Mouse (Mus musculus) stomach, embryonic 16.5 days (tissue): ENCODE results near the gene Olfr1387. TPM values are rescaled to one million over a fixed set of nuclear protein-coding genes. Genes with fewer than 3 reads are reported as not detected.
"Not testable (repeated sequence)": the region's sequence is repeated elsewhere in the genome, so short reads cannot be mapped to it uniquely, and the experiment has no call there.

Experiments
- ATAC-seq: fragments of 200-750 bp; cut with Nextera tagmentation; 2 replicates; pipeline ENCODE4 v1.8.0; 2017; ENCODE audit warnings: moderate number of reproducible peaks, moderate TSS enrichment; ENCODE audit not compliant: insufficient read depth, low FRiP score
- H3K27ac ChIP-seq: fragments of 300-500 bp; sonication (generic); 2 replicates; pipeline ENCODE4 v1.5.1; 2014; ENCODE audit warnings: low read length
- H3K27me3 ChIP-seq: fragments of 300-500 bp; sonication (generic); 2 replicates; pipeline ENCODE4 v1.6.1; 2014; ENCODE audit warnings: low read length, control low read depth, mixed read lengths; ENCODE audit not compliant: control insufficient read depth, insufficient read depth
- H3K36me3 ChIP-seq: fragments of 300-500 bp; sonication (generic); 2 replicates; pipeline ENCODE4 v1.6.1; 2014; ENCODE audit warnings: low read length; ENCODE audit not compliant: control insufficient read depth, insufficient read depth
- H3K4me1 ChIP-seq: fragments of 300-500 bp; sonication (generic); 2 replicates; pipeline ENCODE4 v1.6.1; 2014; ENCODE audit warnings: low read length, control low read depth, mixed read lengths; ENCODE audit not compliant: control insufficient read depth, insufficient read depth
- H3K4me2 ChIP-seq: fragments of 300-500 bp; sonication (generic); 2 replicates; pipeline ENCODE4 v1.6.1; 2014; ENCODE audit warnings: low read depth, low read length, mixed read lengths
- H3K4me3 ChIP-seq: fragments of 300-500 bp; sonication (generic); replicated peaks from 2 replicates; pipeline ENCODE4 v1.5.1; 2014; ENCODE audit warnings: mild to moderate bottlenecking, low read length
- H3K9ac ChIP-seq: fragments of 300-500 bp; sonication (generic); 2 replicates; pipeline ENCODE4 v1.6.1; 2014; ENCODE audit warnings: low read length
- H3K9me3 ChIP-seq: fragments of 300-500 bp; sonication (generic); replicated peaks from 2 replicates; pipeline ENCODE4 v1.6.1; 2016; ENCODE audit warnings: low read length, control low read depth; ENCODE audit not compliant: control insufficient read depth
- WGBS: fragments of 180-500 bp; shearing (Covaris S2); extraction: QIAGEN DNeasy Blood & Tissue Kit; methylation state at CpG from one replicate; pipeline ENCODE4 v1.1.7; 2014; 5-methylcytosine and 5-hydroxymethylcytosine counted together
- polyA plus RNA-seq: library from polyadenylated mRNA; unstranded; fragments of >200 nt; fragmentation: Nextera tagmentation; extraction: Ambion mirVana; gene quantifications from 2 replicates; pipeline ENCODE4 v1.2.1, GENCODE M21; 2015

The Olfr1387 gene
- not detected in 2 replicates for polyA plus RNA-seq

DNA sequence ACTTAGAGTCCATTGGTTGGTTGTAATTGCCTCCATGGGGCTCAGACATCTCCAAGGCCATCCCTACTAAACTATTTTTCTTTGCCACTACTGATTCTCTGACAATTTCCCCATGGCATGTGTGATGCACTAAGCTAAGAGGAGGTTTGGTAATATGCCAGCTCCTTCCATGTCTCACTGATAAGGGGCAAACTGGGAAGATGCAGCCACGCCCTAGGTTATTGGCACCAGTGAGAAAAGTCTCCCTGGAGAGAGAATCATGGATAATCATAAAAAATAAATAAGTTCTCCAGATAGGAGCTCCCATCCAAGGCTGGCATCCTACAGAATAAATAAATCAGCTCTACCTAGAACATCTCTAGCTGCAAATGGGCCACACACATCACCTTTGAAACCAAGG lies at the start of gene Olfr1387:
Gene Olfr1387, plus strand, starts transcription at position 301 of the 400 bp plus-strand sequence.
- ATAC-seq: no peak
- 96% methylated on average over 1 of the region's 1 CpGs for WGBS

DNA sequence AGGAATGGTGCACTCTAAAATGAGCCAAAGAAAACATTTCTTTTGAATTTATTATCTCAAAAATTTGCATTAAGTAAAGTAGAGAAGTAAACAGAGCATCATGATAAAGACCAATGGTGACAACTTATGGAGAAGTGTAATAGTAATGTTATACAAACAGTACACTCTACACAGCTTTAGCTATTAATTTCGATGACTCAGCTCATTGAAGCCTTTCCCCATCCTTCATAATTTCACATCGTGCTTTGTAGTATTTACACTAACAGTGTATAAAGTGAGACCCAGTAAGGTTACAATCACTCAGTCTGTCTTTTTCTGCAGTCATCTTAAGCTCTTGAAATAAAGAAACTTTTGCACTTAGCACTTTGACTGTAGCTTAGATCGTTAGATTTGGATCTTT lies 48.4 kb upstream of the Olfr1387 start:
- Histone ChIP-seq H3K27ac (no peak overlapping the region), H3K9ac (no peak overlapping the region), H3K36me3 (no peaks in the 10 kb centered on the region), H3K4me3 (no peak overlapping the region), H3K4me1 (no peaks in the 10 kb centered on the region), H3K4me2 (no peak overlapping the region), H3K9me3 (no peaks in the 10 kb centered on the region), H3K27me3 (no peaks in the 10 kb centered on the region)
- 65% methylated on average over 3 of the region's 3 CpGs for WGBS
- ATAC-seq: no peak

More for the DNA sequence above, at the start of gene Olfr1387:
- Histone ChIP-seq H3K36me3 (no peaks in the 10 kb centered on the region), H3K27ac (no peak within 1 kb of the TSS), H3K27me3 (no peaks in the 10 kb centered on the region), H3K4me1 (no peaks in the 10 kb centered on the region), H3K9me3 (no peaks in the 10 kb centered on the region), H3K9ac (no peak within 1 kb of the TSS), H3K4me3 (no peak within 1 kb of the TSS), H3K4me2 (no peak within 1 kb of the TSS)

DNA sequence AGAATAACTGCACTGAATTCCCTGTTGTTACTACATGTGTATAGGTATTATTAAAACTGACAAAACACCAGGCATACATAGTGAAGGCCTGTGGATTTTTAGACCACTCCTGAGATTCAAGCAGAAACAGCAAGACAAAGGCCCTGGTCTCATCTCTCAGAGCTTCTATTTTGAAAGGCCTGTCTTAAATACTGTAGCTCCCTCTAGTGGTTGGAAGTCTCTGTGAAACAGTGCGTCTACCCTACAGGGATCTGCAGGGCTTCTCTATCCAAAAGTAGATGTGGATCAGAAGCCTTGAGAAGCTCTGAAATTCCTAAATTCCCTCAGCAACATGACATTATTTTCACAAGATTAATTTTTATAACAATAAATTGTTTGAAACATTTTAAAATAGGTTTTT lies 44.6 kb upstream of the Olfr1387 start:
- 28% methylated on average over 1 of the region's 1 CpGs for WGBS

DNA sequence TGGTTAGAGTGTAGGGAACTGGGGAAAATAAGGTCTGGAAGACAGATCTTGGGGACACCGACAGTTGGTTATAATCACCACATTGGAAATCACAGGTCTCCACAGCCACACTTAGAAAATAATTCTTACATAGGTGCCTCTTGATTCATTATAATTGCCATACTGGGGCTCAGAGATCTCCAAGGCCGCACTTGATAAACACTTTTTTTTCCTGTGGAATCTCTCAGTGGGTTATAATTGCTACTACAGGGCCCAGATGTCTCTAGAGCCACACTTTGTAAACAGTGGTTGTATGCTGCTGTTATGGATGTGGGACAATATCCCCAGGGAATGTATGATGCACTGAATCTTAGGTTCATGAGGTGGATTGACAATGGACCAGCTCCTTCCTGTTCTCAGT lies 32.4 kb upstream of the Olfr1387 start, which contains the start of gene Olfr1389:
Gene Olfr1389, plus strand, starts transcription at position 301 of the 400 bp plus-strand sequence.
- Histone ChIP-seq H3K4me1 (no peaks in the 10 kb centered on the region), H3K4me3 (no peak within 1 kb of the TSS), H3K27ac (no peak within 1 kb of the TSS), H3K36me3 (no peaks in the 10 kb centered on the region), H3K9ac (no peak within 1 kb of the TSS), H3K9me3 (no peaks in the 10 kb centered on the region), H3K4me2 (no peak within 1 kb of the TSS), H3K27me3 (no peaks in the 10 kb centered on the region)
- ATAC-seq: no peak
- 93% methylated on average over 2 of the region's 2 CpGs for WGBS

More for the DNA sequence above, 44.6 kb upstream of the Olfr1387 start:
- ATAC-seq: no peak
- Histone ChIP-seq H3K9me3 (no peaks in the 10 kb centered on the region), H3K36me3 (no peaks in the 10 kb centered on the region), H3K4me2 (no peak overlapping the region), H3K27ac (no peak overlapping the region), H3K4me1 (no peaks in the 10 kb centered on the region), H3K4me3 (no peak overlapping the region), H3K9ac (no peak overlapping the region), H3K27me3 (no peaks in the 10 kb centered on the region)

DNA sequence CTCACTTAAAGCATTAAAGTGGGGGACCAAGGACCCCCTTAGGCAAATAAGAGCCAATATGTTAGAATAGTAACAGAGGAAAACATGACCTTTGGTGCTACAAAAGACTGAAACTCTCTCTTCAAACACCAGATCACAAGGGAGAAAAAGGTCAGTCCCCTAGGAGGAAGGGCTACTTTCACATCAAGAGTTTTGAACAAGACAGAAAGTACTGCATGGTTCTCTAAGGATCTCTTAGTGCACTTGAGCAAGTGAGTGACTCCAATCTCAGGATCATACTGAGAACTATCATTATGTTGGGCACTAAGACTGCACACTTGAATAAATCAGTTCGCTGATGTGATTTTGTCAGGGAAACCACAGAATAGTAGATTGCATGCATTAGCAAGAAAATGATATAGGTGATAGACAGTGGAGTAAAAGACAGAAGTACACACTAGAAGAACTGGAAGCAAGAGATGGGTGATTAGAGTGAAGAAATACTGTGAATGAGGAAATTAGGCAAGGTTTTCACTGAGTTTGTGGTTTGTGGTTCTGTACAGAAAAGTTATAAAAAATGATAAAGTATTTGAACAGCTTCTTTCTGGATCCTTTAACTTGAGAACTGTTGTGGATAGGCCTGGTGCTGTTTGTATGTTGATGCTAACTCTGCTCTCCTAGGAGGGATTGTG lies 29.8 kb upstream of the Olfr1387 start:
- no peaks in the 10 kb centered on the region for H3K36me3 ChIP-seq
- ATAC-seq: no peak
- no peak overlapping the region for H3K27ac ChIP-seq
- H3K9ac ChIP-seq: no peak overlapping the region
- WGBS: 91% methylated on average over 1 of the region's 1 CpGs
- H3K4me2 ChIP-seq: no peak overlapping the region
- H3K27me3 ChIP-seq: no peaks in the 10 kb centered on the region
- no peaks in the 10 kb centered on the region for H3K4me1 ChIP-seq
- H3K4me3 ChIP-seq: no peak overlapping the region
- no peaks in the 10 kb centered on the region for H3K9me3 ChIP-seq

DNA sequence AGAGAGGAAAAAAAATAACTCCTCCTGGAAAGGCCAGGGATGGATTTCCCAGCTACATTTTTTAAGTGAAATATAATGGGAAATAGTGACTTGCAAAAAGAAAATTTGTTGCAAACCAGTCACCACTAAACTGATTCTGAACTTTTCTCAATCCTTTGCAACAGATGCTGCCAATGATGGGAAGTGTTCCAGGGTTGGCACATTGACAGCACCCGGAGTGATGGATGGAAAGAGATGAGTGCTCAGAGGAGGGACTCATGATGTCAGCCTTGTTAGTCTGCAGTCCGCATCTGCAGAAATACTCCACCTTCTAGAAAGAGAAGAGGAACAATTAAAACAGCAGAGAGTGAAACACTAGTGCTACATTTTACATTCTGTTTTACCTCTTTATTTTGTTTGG lies 25.5 kb upstream of the Olfr1387 start:
- WGBS: 88% methylated on average over 2 of the region's 2 CpGs
- no peaks in the 10 kb centered on the region for H3K36me3 ChIP-seq
- H3K9me3 ChIP-seq: peaks cover 3% of the 10 kb centered on the region; the same call in 1 of the 2 replicates

DNA sequence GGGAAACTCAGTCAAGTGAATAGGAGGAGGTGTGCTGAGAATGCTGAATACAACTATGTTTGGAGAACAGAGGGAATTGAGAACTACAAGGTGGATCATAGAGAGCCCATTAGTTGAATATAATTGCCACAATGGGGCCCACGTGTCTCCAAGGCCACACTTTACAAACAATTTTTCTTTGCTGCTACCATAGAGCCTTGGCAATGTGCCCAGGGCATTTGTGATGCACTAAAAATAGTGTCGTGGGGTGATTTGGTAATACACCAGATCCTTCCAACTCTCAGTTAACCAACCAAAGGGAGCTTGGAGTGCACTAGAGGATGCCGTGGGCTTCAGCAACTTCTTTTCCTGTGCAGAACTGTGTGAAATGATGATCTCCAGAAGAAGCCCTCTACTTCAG lies 18.7 kb upstream of the Olfr1387 start, which contains the start of gene Olfr1388:
Gene Olfr1388, plus strand, starts transcription at position 214 of the 400 bp plus-strand sequence.
- no peak within 1 kb of the TSS for H3K9ac ChIP-seq
- H3K36me3 ChIP-seq: no peaks in the 10 kb centered on the region
- WGBS: 49% methylated on average over 3 of the region's 3 CpGs
- no peak within 1 kb of the TSS for H3K4me2 ChIP-seq
- H3K4me1 ChIP-seq: no peaks in the 10 kb centered on the region
- H3K27ac ChIP-seq: no peak within 1 kb of the TSS
- no peak within 1 kb of the TSS for H3K4me3 ChIP-seq
- H3K9me3 ChIP-seq: peaks cover 3% of the 10 kb centered on the region; the same call in 1 of the 2 replicates
- H3K27me3 ChIP-seq: no peaks in the 10 kb centered on the region
- no peak for ATAC-seq

More for the DNA sequence above, 25.5 kb upstream of the Olfr1387 start:
- H3K4me1 ChIP-seq: no peaks in the 10 kb centered on the region
- H3K9ac ChIP-seq: no peak overlapping the region
- no peak for ATAC-seq
- H3K4me2 ChIP-seq: no peak overlapping the region
- H3K4me3 ChIP-seq: no peak overlapping the region
- no peak overlapping the region for H3K27ac ChIP-seq
- no peaks in the 10 kb centered on the region for H3K27me3 ChIP-seq

DNA sequence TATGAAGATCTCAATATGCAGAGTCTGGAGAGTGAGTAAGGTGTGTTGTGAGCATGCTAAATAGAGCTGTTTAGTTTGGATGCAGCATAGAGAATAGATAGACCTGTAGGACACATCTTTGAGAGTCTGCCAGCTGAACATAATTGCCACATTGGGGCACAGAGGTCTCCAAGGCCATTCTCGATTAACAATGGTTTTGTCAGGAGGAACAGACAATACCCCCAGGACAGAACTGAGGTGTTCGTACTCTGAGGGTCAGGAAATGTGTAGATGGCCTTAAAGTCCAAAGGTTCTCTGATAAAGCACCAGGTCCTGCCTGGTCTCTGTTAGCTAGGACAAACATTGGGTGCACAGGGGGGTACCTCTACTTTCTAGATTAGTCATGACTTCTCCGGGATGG lies 9.6 kb downstream of the Olfr1387 start, which contains the start of gene Olfr1386:
Gene Olfr1386, plus strand, starts transcription at position 301 of the 400 bp plus-strand sequence.
- H3K27me3 ChIP-seq, H3K4me2 ChIP-seq, H3K4me3 ChIP-seq, H3K4me1 ChIP-seq, ATAC-seq, H3K27ac ChIP-seq, H3K36me3 ChIP-seq, H3K9me3 ChIP-seq, H3K9ac ChIP-seq: not testable (repeated sequence)
- WGBS: 78% methylated on average over 2 of the region's 3 CpGs

DNA sequence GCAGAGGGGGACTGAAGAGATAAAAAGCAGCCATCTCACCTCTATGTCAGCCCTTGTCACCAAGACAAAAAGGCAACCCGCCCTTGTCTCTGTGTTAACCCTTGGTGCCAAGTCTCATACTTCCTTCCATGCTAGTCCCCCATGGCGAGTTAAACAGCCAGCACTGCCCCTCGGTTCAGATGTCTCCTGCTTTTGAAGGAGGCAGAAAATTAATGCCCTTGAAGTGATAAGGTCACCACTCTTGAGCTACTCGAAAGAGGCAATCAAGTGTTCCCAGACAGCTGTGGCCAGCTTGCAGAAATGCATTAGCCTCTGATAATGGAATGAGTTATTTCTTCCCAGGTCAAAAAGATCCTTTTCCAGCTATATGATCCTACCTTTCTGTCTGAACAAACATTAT lies 30.8 kb downstream of the Olfr1387 start:
- Histone ChIP-seq H3K27ac (no peak overlapping the region), H3K4me3 (no peak overlapping the region), H3K9ac (no peak overlapping the region), H3K27me3 (no peaks in the 10 kb centered on the region), H3K36me3 (no peaks in the 10 kb centered on the region), H3K4me2 (no peak overlapping the region), H3K9me3 (no peaks in the 10 kb centered on the region), H3K4me1 (no peaks in the 10 kb centered on the region)
- no peak for ATAC-seq
- 38% methylated on average over 4 of the region's 4 CpGs for WGBS
